Mouse (Mus musculus) MEL (cell line): Measurements from ENCODE around the gene Lin37. TPM values are rescaled to one million over a fixed set of nuclear protein-coding genes. Genes with fewer than 3 reads are reported as not detected.

Experiments
- DNase-seq: peaks from one replicate; pipeline ENCODE4 v3.0.0; 2011; ENCODE audit warnings: low read depth, low spot score
- H3K27ac ChIP-seq: 2 replicates; pipeline ENCODE4 v1.5.1; 2012; ENCODE audit warnings: low read depth, mild to moderate bottlenecking, control low read depth, low read length, moderate library complexity; ENCODE audit not compliant: control insufficient read depth
- H3K27me3 ChIP-seq, 2 experiments: fragments of 150-350 bp in 1 of 2; sonication (generic) in 1 of 2; 2 replicates each; pipeline ENCODE4 v1.6.1; 2012; ENCODE audit warnings: low read length in 2 of 2, mild to moderate bottlenecking in 2 of 2, improper control_type of control experiment in 1 of 2, moderate library complexity in 1 of 2; ENCODE audit not compliant: insufficient read depth in 2 of 2, control insufficient read depth in 1 of 2
- H3K36me3 ChIP-seq, 2 experiments: 2 replicates each; pipeline ENCODE4 v1.6.1; 2012 to 2014; ENCODE audit warnings: low read length in 2 of 2, improper control_type of control experiment in 1 of 2, inconsistent platforms in 1 of 2, mild to moderate bottlenecking in 1 of 2; ENCODE audit not compliant: insufficient read depth in 2 of 2, control insufficient read depth in 1 of 2
- H3K4me1 ChIP-seq, 2 experiments: fragments of 150-350 bp in 1 of 2; sonication (generic) in 1 of 2; 2 replicates each; pipeline ENCODE4 v1.6.1; 2012; ENCODE audit warnings: low read length in 2 of 2, improper control_type of control experiment in 1 of 2, mild to moderate bottlenecking in 1 of 2; ENCODE audit not compliant: insufficient read depth in 2 of 2, control insufficient read depth in 1 of 2
- H3K4me3 ChIP-seq, 2 experiments: fragments of 150-350 bp in 1 of 2; sonication (generic) in 1 of 2; 2 replicates each; pipeline ENCODE4 v1.5.1; 2012; ENCODE audit warnings: low read depth in 2 of 2, low read length in 2 of 2, mild to moderate bottlenecking in 2 of 2, moderate library complexity in 2 of 2, control low read depth in 1 of 2, improper control_type of control experiment in 1 of 2; ENCODE audit not compliant: control insufficient read depth in 1 of 2, insufficient read depth in 1 of 2
- H3K79me2 ChIP-seq: 2 replicates; pipeline ENCODE4 v1.6.1; 2012; ENCODE audit warnings: mild to moderate bottlenecking, low read length, moderate library complexity; ENCODE audit not compliant: control insufficient read depth, poor library complexity, insufficient read depth
- H3K9ac ChIP-seq: 2 replicates; pipeline ENCODE4 v1.6.1; 2012; ENCODE audit warnings: low read depth, mild to moderate bottlenecking, control low read depth, low read length, moderate library complexity; ENCODE audit not compliant: control insufficient read depth, poor library complexity, severe bottlenecking
- H3K9me3 ChIP-seq: fragments of 150-350 bp; sonication (generic); replicated peaks from 2 replicates; pipeline ENCODE4 v1.6.1; 2012; ENCODE audit warnings: mild to moderate bottlenecking, low read length, improper control_type of control experiment, moderate library complexity; ENCODE audit not compliant: insufficient read depth
- CHD1 ChIP-seq: IDR thresholded peaks from 2 replicates; pipeline ENCODE4 v1.6.1; 2012; ENCODE audit warnings: low read depth, mild to moderate bottlenecking, inconsistent platforms, low read length, improper control_type of control experiment
- CHD2 ChIP-seq: IDR thresholded peaks from 2 replicates; pipeline ENCODE4 v1.6.1; 2011; ENCODE audit warnings: low read length, improper control_type of control experiment
- CTCF ChIP-seq, 3 experiments: IDR thresholded peaks in 2 of 3; conservative IDR thresholded peaks in 1 of 3; 2 replicates each; pipeline ENCODE4 v1.5.1; 2011 to 2012; ENCODE audit warnings: low read length in 3 of 3, low read depth in 2 of 3, mild to moderate bottlenecking in 2 of 3, improper control_type of control experiment in 1 of 3, inconsistent platforms in 1 of 3, mixed read lengths in 1 of 3, moderate library complexity in 1 of 3; ENCODE audit not compliant: control insufficient read depth in 1 of 3, insufficient read depth in 1 of 3, poor library complexity in 1 of 3, severe bottlenecking in 1 of 3
- GABPA ChIP-seq: IDR thresholded peaks from 2 replicates; pipeline ENCODE4 v1.6.1; 2012; ENCODE audit warnings: low read depth, mild to moderate bottlenecking, inconsistent platforms, low read length, improper control_type of control experiment, moderate library complexity
- MEF2A ChIP-seq: IDR thresholded peaks from 2 replicates; pipeline ENCODE4 v1.6.1; 2014; ENCODE audit warnings: low read depth, mild to moderate bottlenecking, inconsistent platforms, low read length, improper control_type of control experiment; ENCODE audit not compliant: poor library complexity, insufficient replicate concordance, severe bottlenecking; ENCODE audit errors: extremely low read depth
- MXI1 ChIP-seq: IDR thresholded peaks from 2 replicates; pipeline ENCODE4 v1.6.1; 2011; ENCODE audit warnings: mild to moderate bottlenecking, low read depth, low read length, improper control_type of control experiment
- MYB ChIP-seq: IDR thresholded peaks from 2 replicates; pipeline ENCODE4 v1.6.1; 2011; ENCODE audit warnings: mild to moderate bottlenecking, low read depth, low read length, improper control_type of control experiment
- MYC ChIP-seq: IDR thresholded peaks from 2 replicates; pipeline ENCODE4 v1.6.1; 2011; ENCODE audit warnings: low read depth, mild to moderate bottlenecking, low read length, improper control_type of control experiment, moderate library complexity
- NELFE ChIP-seq: IDR thresholded peaks from 2 replicates; pipeline ENCODE4 v1.6.1; 2011; ENCODE audit warnings: low read depth, low read length, improper control_type of control experiment
- NRF1 ChIP-seq: IDR thresholded peaks from 2 replicates; pipeline ENCODE4 v1.6.1; 2014; ENCODE audit warnings: low read depth, mild to moderate bottlenecking, inconsistent platforms, low read length, improper control_type of control experiment, moderate library complexity; ENCODE audit not compliant: poor library complexity, insufficient read depth, severe bottlenecking
- POLR2AphosphoS5 ChIP-seq: IDR thresholded peaks from 2 replicates; pipeline ENCODE4 v1.6.1; 2012; ENCODE audit warnings: low read depth, borderline replicate concordance, mild to moderate bottlenecking, inconsistent platforms, low read length, moderate library complexity, mixed read lengths
- RCOR1 ChIP-seq: IDR thresholded peaks from 2 replicates; pipeline ENCODE4 v1.6.1; 2012; ENCODE audit warnings: low read depth, mild to moderate bottlenecking, inconsistent platforms, low read length, improper control_type of control experiment
- SIN3A ChIP-seq: IDR thresholded peaks from 2 replicates; pipeline ENCODE4 v1.6.1; 2012; ENCODE audit warnings: low read length, improper control_type of control experiment, inconsistent platforms
- TAL1 ChIP-seq: IDR thresholded peaks from 2 replicates; pipeline ENCODE4 v1.6.1; 2012; ENCODE audit warnings: mild to moderate bottlenecking, inconsistent platforms, low read length, moderate library complexity, mixed read lengths
- TCF12 ChIP-seq: IDR thresholded peaks from 2 replicates; pipeline ENCODE4 v1.6.1; 2014; ENCODE audit warnings: low read depth, mild to moderate bottlenecking, inconsistent platforms, low read length, improper control_type of control experiment, moderate library complexity
- UBTF ChIP-seq: IDR thresholded peaks from 2 replicates; pipeline ENCODE4 v1.6.1; 2012; ENCODE audit warnings: low read depth, mild to moderate bottlenecking, inconsistent platforms, low read length, improper control_type of control experiment, moderate library complexity, borderline replicate concordance; ENCODE audit not compliant: insufficient read depth
- ZC3H11A ChIP-seq: IDR thresholded peaks from 2 replicates; pipeline ENCODE4 v1.6.1; 2012; ENCODE audit warnings: low read depth, mild to moderate bottlenecking, inconsistent platforms, low read length, improper control_type of control experiment
- ZKSCAN1 ChIP-seq: IDR thresholded peaks from 2 replicates; pipeline ENCODE4 v1.6.1; 2012; ENCODE audit warnings: low read depth, mild to moderate bottlenecking, inconsistent platforms, low read length, improper control_type of control experiment, moderate library complexity
- ZNF384 ChIP-seq: IDR thresholded peaks from 2 replicates; pipeline ENCODE4 v1.6.1; 2012; ENCODE audit warnings: low read depth, mild to moderate bottlenecking, inconsistent platforms, low read length, improper control_type of control experiment
- polyA plus RNA-seq, 2 experiments: library from polyadenylated mRNA; stranded (reverse) in 1 of 2; unstranded in 1 of 2; fragments of >175 nt in 1 of 2; fragments of >200 nt in 1 of 2; gene quantifications; 2 replicates each; pipeline versions ENCODE4 v1.2.1 to v1.2.4; 2012; ENCODE audit warnings: low replicate concordance in 2 of 2, low read depth in 1 of 2; ENCODE audit not compliant: insufficient read length in 2 of 2, insufficient read depth in 1 of 2, missing spikeins in 1 of 2
- total RNA-seq: library from RNA; depleted of rRNA; stranded (reverse); fragments of 300-350 nt; gene quantifications from 2 replicates; pipeline ENCODE4 v1.2.3, GENCODE M21; 2012

The Lin37 gene
- total and polyA plus RNA-seq, 3 experiments = 10.9 to 49.8 TPM; not detected in 1

DNA sequence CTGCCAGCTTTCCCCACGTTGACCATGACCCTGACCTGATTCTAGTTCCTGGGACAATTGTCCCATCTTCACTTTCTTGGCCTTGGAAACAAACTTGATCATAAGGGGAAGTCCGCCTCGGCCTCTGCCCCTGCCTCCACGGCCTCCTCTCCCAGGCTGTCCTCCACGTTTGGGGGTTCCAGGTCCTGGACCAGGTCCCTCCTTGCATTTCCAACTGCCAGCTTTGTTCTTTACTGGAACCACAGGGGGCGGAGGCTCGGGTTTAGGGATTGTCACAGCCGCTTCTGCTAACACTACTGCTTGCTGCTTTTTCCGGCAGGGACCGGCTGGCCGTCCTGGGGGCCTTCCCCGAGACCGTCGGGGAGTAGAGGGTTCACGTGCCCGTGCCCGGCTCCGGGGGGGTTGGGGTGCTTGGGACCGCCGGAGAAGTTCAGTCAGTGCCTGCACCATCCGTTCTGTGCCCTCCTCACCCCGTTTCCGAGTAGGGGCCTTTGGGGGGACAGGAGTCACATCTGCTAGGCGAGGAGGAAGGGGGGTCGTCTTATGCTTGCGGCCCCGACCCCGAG lies 26.9 kb upstream of the Lin37 start (continued):
- TF ChIP-seq ZC3H11A = no peak
- TF ChIP-seq, all 39 proteins: peak for 0

DNA sequence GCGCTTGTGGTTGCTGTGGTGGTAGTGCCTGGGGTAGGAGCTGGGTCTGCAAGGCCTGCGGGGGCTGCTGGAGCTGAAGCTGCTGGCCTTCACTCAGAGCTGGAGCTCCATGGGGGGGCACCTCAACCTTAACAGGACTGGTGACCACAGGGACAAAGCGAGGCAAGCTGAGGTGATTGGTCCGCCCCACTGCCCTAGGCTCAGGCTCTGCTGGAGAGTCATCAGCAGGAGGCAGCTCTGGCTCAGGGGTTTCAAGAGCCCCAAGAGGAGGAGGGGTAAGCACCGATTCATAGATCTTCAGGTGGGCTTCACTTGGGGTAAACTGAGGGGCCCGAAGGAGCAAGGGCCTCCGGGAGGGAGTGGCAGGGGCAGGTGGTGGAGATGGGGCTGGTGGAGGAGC lies 25.5 kb upstream of the Lin37 start:
- no peak overlapping the region for H3K4me3 ChIP-seq
- H3K9ac ChIP-seq = no peak overlapping the region
- no peak overlapping the region for H3K27ac ChIP-seq
- DNase-seq = no peak
- H3K27me3 ChIP-seq = no peaks in the 10 kb centered on the region
- peaks cover 5 to 13% of the 10 kb centered on the region in 2 experiments; a peak in 2 of 4 replicates for H3K36me3 ChIP-seq
- TF ChIP-seq TCF12 = no peak
- TF ChIP-seq MYC = no peak
- TF ChIP-seq NELFE = no peak
- no peak for TF ChIP-seq ZC3H11A
- TF ChIP-seq TAL1 = no peak
- no peak for TF ChIP-seq MYB
- TF ChIP-seq RCOR1 = no peak
- no peak for TF ChIP-seq UBTF
- TF ChIP-seq CHD2 = no peak
- TF ChIP-seq GABPA = no peak
- no peak for TF ChIP-seq POLR2AphosphoS5
- TF ChIP-seq MEF2A = no peak
- no peak for TF ChIP-seq MXI1
- no peak for TF ChIP-seq NRF1
- no peak for TF ChIP-seq ZNF384
- no peak for TF ChIP-seq CHD1
- TF ChIP-seq ZKSCAN1 = no peak
- no peak for TF ChIP-seq SIN3A
- TF ChIP-seq CTCF (IDR thresholded peaks at IDR 0.05 in 2 of 3, conservative IDR thresholded peaks at IDR 0.05 in 1 of 3; ENCODE audit: control insufficient read depth in 1 of 3, insufficient read depth in 1 of 3, low read depth in 2 of 3, low read length in 3 of 3, poor library complexity in 1 of 3, severe bottlenecking in 1 of 3) = no peak
- peaks cover 32% of the 10 kb centered on the region for H3K79me2 ChIP-seq
- H3K4me1 ChIP-seq = peaks cover 1 to 3% of the 10 kb centered on the region in 2 experiments; a peak in 3 of 4 replicates
- H3K9me3 ChIP-seq = no peaks in the 10 kb centered on the region
